Mouse (Mus musculus) intestine, postnatal 0 days (tissue): ENCODE results near the gene Gm44511. TPM values are rescaled to one million over a fixed set of nuclear protein-coding genes. Genes with fewer than 3 reads are reported as not detected.
"Not testable (repeated sequence)": the region's sequence is repeated elsewhere in the genome, so short reads cannot be mapped to it uniquely, and the experiment has no call there.

ENCODE experiments used
- ATAC-seq: fragments of 200-750 bp; cut with Nextera tagmentation; 2 replicates; pipeline ENCODE4 v1.8.0; 2017; ENCODE audit warnings: mild to moderate bottlenecking, moderate TSS enrichment, moderate library complexity
- H3K27ac ChIP-seq: fragments of 300-500 bp; sonication (generic); 2 replicates; pipeline ENCODE4 v1.5.1; 2014; ENCODE audit warnings: mild to moderate bottlenecking, low read depth, low read length, moderate library complexity
- H3K27me3 ChIP-seq: fragments of 300-500 bp; sonication (generic); replicated peaks from 2 replicates; pipeline ENCODE4 v1.6.1; 2014; ENCODE audit warnings: low read length, mixed read lengths; ENCODE audit not compliant: control insufficient read depth, insufficient read depth
- H3K36me3 ChIP-seq: fragments of 300-500 bp; sonication (generic); 2 replicates; pipeline ENCODE4 v1.6.1; 2014; ENCODE audit warnings: mild to moderate bottlenecking, moderate library complexity; ENCODE audit not compliant: control insufficient read depth, insufficient read depth
- H3K4me1 ChIP-seq: fragments of 300-500 bp; sonication (generic); replicated peaks from 2 replicates; pipeline ENCODE4 v1.6.1; 2014; ENCODE audit warnings: antibody characterized with exemption, low read length, mixed read lengths; ENCODE audit not compliant: control insufficient read depth, insufficient read depth
- H3K4me2 ChIP-seq: fragments of 300-500 bp; sonication (generic); replicated peaks from 2 replicates; pipeline ENCODE4 v1.6.1; 2014; ENCODE audit warnings: low read depth, mild to moderate bottlenecking, moderate library complexity
- H3K4me3 ChIP-seq: fragments of 300-500 bp; sonication (generic); 2 replicates; pipeline ENCODE4 v1.5.1; 2014; ENCODE audit warnings: low read depth, low read length
- H3K9ac ChIP-seq: fragments of 300-500 bp; sonication (generic); 2 replicates; pipeline ENCODE4 v1.6.1; 2014; ENCODE audit warnings: mild to moderate bottlenecking, low read depth, low read length
- H3K9me3 ChIP-seq: fragments of 300-500 bp; sonication (generic); 2 replicates; pipeline ENCODE4 v1.6.1; 2016; ENCODE audit warnings: mixed run types; ENCODE audit not compliant: control insufficient read depth
- CTCF ChIP-seq: sonication (generic); IDR thresholded peaks from 2 replicates; pipeline ENCODE4 v1.5.1; 2016; ENCODE audit warnings: low read depth, mild to moderate bottlenecking, control low read depth, antibody characterized with exemption, moderate library complexity
- WGBS: fragments of 180-500 bp; shearing (Covaris S2); extraction: QIAGEN DNeasy Blood & Tissue Kit; methylation state at CpG from one replicate; pipeline ENCODE4 v1.1.7; 2014; 5-methylcytosine and 5-hydroxymethylcytosine counted together
- polyA plus RNA-seq: library from polyadenylated mRNA; unstranded; fragments of >200 nt; fragmentation: Nextera tagmentation; extraction: Ambion mirVana; gene quantifications from 2 replicates; pipeline ENCODE4 v1.2.1, GENCODE M21; 2015

The Gm44511 gene
- polyA plus RNA-seq, 1 experiment from 2014 or later = not detected

DNA sequence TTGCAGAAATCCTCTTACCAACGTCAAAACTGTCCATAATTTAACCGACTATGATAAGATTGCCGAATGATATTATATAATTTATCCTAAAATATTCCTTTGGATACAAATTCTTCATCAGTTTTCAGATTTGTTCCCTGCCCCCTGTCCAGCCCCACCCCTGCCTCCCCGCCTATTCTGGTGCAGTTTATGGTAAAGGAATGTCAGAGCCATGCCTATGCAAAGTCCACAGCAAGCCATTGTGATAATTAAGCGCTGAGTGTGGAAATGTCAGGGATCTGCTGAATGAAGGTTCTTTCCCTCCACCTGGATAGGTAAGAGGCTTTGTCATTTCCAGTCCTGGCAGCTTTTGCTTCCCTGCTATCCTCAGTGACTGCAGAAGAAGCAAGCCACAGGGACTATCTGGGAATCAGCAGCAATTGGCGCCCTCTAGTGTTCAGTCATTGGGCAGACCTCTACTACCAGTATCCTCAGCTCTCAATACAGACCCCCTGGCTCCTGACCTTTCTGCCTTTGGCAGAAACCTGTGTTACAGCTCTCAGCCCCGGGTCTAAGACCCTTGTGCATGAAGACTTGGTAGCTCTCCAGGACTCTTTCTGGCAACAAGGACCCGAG is 72.4 kb downstream of the Gm44511 start:
- not testable (repeated sequence) for H3K9me3 ChIP-seq, H3K4me1 ChIP-seq, H3K9ac ChIP-seq, H3K27me3 ChIP-seq, H3K36me3 ChIP-seq, H3K4me3 ChIP-seq
- WGBS = 26% methylated on average over 7 of the region's 8 CpGs
- peak; percentile 86 for TF ChIP-seq CTCF
- peak; percentile 80 for ATAC-seq
- Histone ChIP-seq H3K27ac (peak overlapping the region; percentile 86), H3K4me2 (peak overlapping the region; percentile 45)

DNA sequence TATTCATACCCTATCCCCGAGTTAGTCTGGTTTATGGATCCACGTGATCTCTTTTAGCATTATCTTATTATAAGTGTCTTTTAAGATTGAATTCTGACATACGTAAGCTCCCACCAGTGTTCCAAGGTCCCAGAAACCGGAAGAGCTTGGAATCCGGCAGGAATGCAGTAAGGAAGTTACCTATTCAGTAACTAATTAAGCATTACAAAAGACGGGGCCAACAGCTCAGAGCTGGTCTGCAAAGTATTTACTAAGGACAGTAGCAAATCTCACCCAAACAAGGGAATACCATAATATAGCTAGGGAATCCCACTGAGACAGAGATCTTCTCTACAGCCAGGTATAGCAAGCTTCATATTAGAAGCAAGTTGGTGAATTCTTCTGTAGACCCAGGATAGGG is 79.1 kb downstream of the Gm44511 start:
- WGBS = 64% methylated on average over 6 of the region's 6 CpGs
- ATAC-seq, H3K4me3 ChIP-seq, H3K4me1 ChIP-seq, H3K36me3 ChIP-seq, H3K4me2 ChIP-seq, H3K9me3 ChIP-seq, H3K27me3 ChIP-seq, H3K9ac ChIP-seq, H3K27ac ChIP-seq: not testable (repeated sequence)

DNA sequence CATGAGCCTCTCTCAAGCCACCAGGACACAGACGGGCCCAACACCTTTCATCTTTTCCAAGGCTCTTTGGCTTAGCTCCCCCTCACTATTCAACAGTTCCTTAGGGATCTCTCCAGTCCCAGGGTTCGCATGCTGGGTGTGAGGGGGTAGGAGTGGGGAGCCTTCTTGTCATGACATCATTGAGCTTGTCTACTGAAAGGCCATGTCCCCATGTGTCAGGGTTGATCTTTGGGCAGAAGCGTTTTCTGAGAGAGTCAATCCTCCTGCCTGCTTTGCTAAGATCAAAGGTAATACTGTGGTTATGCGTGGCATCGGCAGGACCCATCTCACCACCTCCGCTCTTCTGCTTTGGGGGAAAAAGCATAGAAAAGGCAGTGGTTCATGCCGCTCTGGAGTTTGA is 88.7 kb downstream of the Gm44511 start:
- no peak for ATAC-seq
- Histone ChIP-seq H3K4me3 (no peak overlapping the region), H3K27me3 (no peaks in the 10 kb centered on the region), H3K4me1 (no peaks in the 10 kb centered on the region), H3K9ac (no peak overlapping the region), H3K36me3 (no peaks in the 10 kb centered on the region), H3K27ac (no peak overlapping the region), H3K9me3 (no peaks in the 10 kb centered on the region), H3K4me2 (no peak overlapping the region)
- TF ChIP-seq CTCF = no peak
- 91% methylated on average over 7 of the region's 7 CpGs for WGBS

DNA sequence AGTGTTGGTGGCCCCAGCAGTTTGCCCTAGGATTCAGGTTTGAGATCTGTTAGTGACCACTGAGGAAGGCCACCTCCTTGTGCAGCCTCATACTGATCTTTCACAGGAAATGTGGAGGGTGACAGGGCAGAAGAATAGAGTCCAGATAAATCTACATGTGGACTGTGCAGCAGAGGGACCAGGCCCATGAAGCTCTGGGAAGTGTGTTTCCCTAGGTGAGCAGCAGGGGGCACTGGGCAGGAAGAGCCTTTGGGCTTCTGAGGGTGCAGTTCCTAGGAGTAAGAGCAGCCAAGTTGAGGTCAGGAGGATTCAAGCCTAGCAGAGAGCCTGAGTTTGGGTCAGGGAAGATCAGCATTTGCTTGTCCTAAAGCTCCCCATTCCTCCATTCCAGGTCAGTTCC is 90.0 kb downstream of the Gm44511 start:
- no peak for ATAC-seq
- Histone ChIP-seq H3K4me2 (no peak overlapping the region), H3K27ac (no peak overlapping the region), H3K4me1 (no peaks in the 10 kb centered on the region), H3K27me3 (no peaks in the 10 kb centered on the region), H3K36me3 (no peaks in the 10 kb centered on the region), H3K9ac (no peak overlapping the region), H3K4me3 (no peak overlapping the region), H3K9me3 (no peaks in the 10 kb centered on the region)
- TF ChIP-seq CTCF = peak; percentile 65

DNA sequence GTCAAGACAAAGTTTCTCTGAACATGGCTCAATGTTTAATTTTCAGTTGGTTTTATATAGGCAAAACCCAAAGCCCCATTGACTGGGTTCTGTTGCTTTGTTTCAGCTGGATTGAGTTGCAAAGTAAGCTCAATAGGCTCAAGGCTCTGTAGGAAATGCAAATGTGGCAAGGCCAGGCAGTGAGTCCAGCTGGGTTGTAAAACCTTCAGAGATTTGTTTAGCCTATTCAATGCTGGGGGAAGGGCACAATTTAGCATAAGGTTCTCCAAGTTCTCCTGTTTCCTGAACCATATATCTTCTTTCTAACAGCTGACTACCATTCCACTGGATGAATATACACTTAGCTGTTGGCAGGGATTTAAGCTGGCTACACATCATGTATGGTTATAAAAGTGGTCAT is 91.2 kb downstream of the Gm44511 start:
- H3K4me2 ChIP-seq = no peak overlapping the region
- no peak for TF ChIP-seq CTCF

DNA sequence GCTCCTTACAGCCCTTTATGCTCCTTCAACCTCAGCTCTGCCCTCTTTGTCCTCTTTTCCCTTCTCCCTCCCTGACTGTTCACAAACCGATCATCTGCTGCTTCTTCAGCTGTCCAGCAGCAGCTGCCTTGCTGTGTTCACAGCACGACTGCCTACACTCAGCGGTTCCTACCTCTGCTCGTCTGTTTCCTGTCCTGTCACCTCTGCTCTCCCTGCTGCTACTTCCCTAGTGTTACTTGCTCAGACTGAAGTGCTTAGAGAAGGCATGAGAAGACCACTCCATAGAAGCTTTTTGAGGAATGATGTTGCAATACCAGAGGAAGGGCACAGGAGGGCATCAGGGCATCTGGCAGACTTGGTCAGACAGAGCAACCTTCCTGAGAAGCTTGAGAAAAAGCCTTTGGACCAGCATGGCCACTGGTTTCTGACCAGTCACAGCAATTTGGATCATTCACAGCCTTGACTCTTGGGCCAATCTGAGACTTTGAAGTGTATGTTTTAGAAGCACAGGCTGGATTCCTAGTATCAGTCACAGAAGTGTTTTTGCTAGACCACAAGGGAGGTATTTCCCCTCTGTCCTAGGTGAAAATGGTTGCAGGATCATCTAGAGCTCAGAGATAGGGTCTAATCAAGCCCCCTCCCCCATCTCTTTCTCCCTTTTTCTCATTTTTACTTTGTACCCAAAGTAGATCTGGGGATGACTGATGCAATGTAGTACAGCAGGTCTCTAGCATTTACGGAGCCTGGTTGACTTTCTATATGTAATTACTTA is 92.0 kb downstream of the Gm44511 start:
- no peak for TF ChIP-seq CTCF
- Histone ChIP-seq H3K4me1 (no peaks in the 10 kb centered on the region), H3K9me3 (no peaks in the 10 kb centered on the region), H3K9ac (no peak overlapping the region), H3K27ac (no peak overlapping the region), H3K4me2 (no peak overlapping the region), H3K4me3 (no peak overlapping the region), H3K27me3 (no peaks in the 10 kb centered on the region), H3K36me3 (no peaks in the 10 kb centered on the region)
- WGBS = 62% methylated on average over 5 of the region's 5 CpGs
- no peak for ATAC-seq

More for the DNA sequence above, 91.2 kb downstream of the Gm44511 start:
- ATAC-seq = no peak
- H3K9me3 ChIP-seq = no peaks in the 10 kb centered on the region
- no peaks in the 10 kb centered on the region for H3K27me3 ChIP-seq
- H3K36me3 ChIP-seq = no peaks in the 10 kb centered on the region
- no peak overlapping the region for H3K9ac ChIP-seq
- H3K4me3 ChIP-seq = no peak overlapping the region
- H3K4me1 ChIP-seq = no peaks in the 10 kb centered on the region
- H3K27ac ChIP-seq = no peak overlapping the region
